Mouse (Mus musculus) kidney, adult 2 months (tissue): ENCODE results near the gene Kif27. TPM values are rescaled to one million over a fixed set of nuclear protein-coding genes. Genes with fewer than 3 reads are reported as not detected.
A peak's percentile ranks its signal among the peaks of the same experiment; 100 is the strongest.
"Not testable (repeated sequence)": the region's sequence is repeated elsewhere in the genome, so short reads cannot be mapped to it uniquely, and the experiment has no call there.

ENCODE experiments used
- DNase-seq: peaks from one replicate; pipeline ENCODE4 v3.0.0; 2021
- H3K27ac ChIP-seq: fragments of 200-500 bp; 2 replicates; pipeline ENCODE4 v1.5.1; 2012; ENCODE audit warnings: low read depth, low read length, control low read depth, inconsistent platforms; ENCODE audit not compliant: insufficient read depth
- H3K27me3 ChIP-seq: fragments of 200-500 bp; replicated peaks from 2 replicates; pipeline ENCODE4 v1.6.1; 2012; ENCODE audit warnings: mild to moderate bottlenecking, moderate library complexity, low read length, inconsistent platforms; ENCODE audit not compliant: control insufficient read depth, insufficient read depth
- H3K36me3 ChIP-seq: fragments of 200-500 bp; 2 replicates; pipeline ENCODE4 v1.6.1; 2012; ENCODE audit warnings: mild to moderate bottlenecking, moderate library complexity, low read length, inconsistent platforms; ENCODE audit not compliant: control insufficient read depth, insufficient read depth
- H3K4me1 ChIP-seq: fragments of 200-500 bp; 2 replicates; pipeline ENCODE4 v1.6.1; 2011; ENCODE audit warnings: low read length; ENCODE audit not compliant: control insufficient read depth, insufficient read depth
- H3K4me3 ChIP-seq: fragments of 200-500 bp; 2 replicates; pipeline ENCODE4 v1.5.1; 2011; ENCODE audit warnings: mild to moderate bottlenecking, low read depth, low read length, control low read depth; ENCODE audit not compliant: insufficient read depth
- CTCF ChIP-seq: fragments of 200-500 bp; conservative IDR thresholded peaks from 2 replicates; pipeline ENCODE4 v1.5.1; 2011; ENCODE audit warnings: low read depth, mild to moderate bottlenecking, control low read depth, low read length, moderate library complexity, mixed read lengths; ENCODE audit not compliant: insufficient read depth, insufficient read length
- POLR2A ChIP-seq: fragments of 200-500 bp; IDR thresholded peaks from one replicate; pipeline ENCODE4 v1.6.1; 2011; ENCODE audit warnings: low read depth, low read length, control low read depth
- WGBS: fragments of 180-500 bp; shearing (Covaris S2); methylation state at CpG from one replicate; pipeline ENCODE4 v1.1.7; 2018; 5-methylcytosine and 5-hydroxymethylcytosine counted together
- polyA plus RNA-seq: library from polyadenylated mRNA; depleted of rRNA; stranded (reverse); fragments of >200 nt; gene quantifications from 2 replicates; pipeline ENCODE4 v1.2.3, GENCODE M21; 2012

Gene Kif27
- polyA plus RNA-seq, 1 experiment, result 0.22 TPM

GRCm38 (mm10) chr13:58384371-58384770 lies 25.4 kb upstream of the Kif27 start:
- TF ChIP-seq POLR2A, result no peak
- TF ChIP-seq CTCF, result no peak
- 39% methylated on average over 11 of the region's 11 CpGs for WGBS
- H3K4me3 ChIP-seq, result peak overlapping the region; percentile 65
- H3K27ac ChIP-seq, result no peak overlapping the region
- H3K36me3 ChIP-seq, result peaks cover 9% of the 10 kb centered on the region
- H3K27me3 ChIP-seq, result no peaks in the 10 kb centered on the region
- peaks cover 9% of the 10 kb centered on the region; the same call in 1 of the 2 replicates for H3K4me1 ChIP-seq
- no peak for DNase-seq

- 82% methylated on average over 2 of the region's 2 CpGs for WGBS
- Histone ChIP-seq H3K36me3 (no peaks in the 10 kb centered on the region), H3K27me3 (no peaks in the 10 kb centered on the region), H3K4me1 (no peaks in the 10 kb centered on the region), H3K27ac (no peak overlapping the region), H3K4me3 (no peak overlapping the region)
- no peak for TF ChIP-seq CTCF
- no peak for TF ChIP-seq POLR2A
- DNase-seq, result no peak
These were observed 14.2 kb upstream of the Kif27 start for GRCm38 (mm10) chr13:58373153-58373470.

- DNase-seq, result no peak
- no peak overlapping the region for H3K27ac ChIP-seq
These were observed 13.6 kb upstream of the Kif27 start for GRCm38 (mm10) chr13:58372278-58373152.

GRCm38 (mm10) chr13:58368835-58369234 lies 9.9 kb upstream of the Kif27 start:
- 76% methylated on average over 4 of the region's 4 CpGs for WGBS

More at GRCm38 (mm10) chr13:58372278-58373152, 13.6 kb upstream of the Kif27 start:
- WGBS, result 81% methylated on average over 5 of the region's 5 CpGs
- Histone ChIP-seq H3K4me1 (no peaks in the 10 kb centered on the region), H3K27me3 (no peaks in the 10 kb centered on the region), H3K36me3 (no peaks in the 10 kb centered on the region), H3K4me3 (no peak overlapping the region)
- TF ChIP-seq POLR2A (no peak), CTCF (no peak)

GRCm38 (mm10) chr13:58367641-58368040 lies 8.7 kb upstream of the Kif27 start:
- TF ChIP-seq CTCF, result no peak
- TF ChIP-seq POLR2A, result no peak
- Histone ChIP-seq H3K27ac (no peak overlapping the region), H3K36me3 (no peaks in the 10 kb centered on the region), H3K4me1 (no peaks in the 10 kb centered on the region), H3K4me3 (no peak overlapping the region), H3K27me3 (no peaks in the 10 kb centered on the region)
- DNase-seq, result no peak
- WGBS, result 82% methylated on average over 1 of the region's 1 CpGs

More at GRCm38 (mm10) chr13:58368835-58369234, 9.9 kb upstream of the Kif27 start:
- H3K36me3 ChIP-seq, result no peaks in the 10 kb centered on the region
- H3K4me3 ChIP-seq, result no peak overlapping the region
- no peak overlapping the region for H3K27ac ChIP-seq
- TF ChIP-seq POLR2A (no peak), CTCF (no peak)
- no peaks in the 10 kb centered on the region for H3K27me3 ChIP-seq
- no peaks in the 10 kb centered on the region for H3K4me1 ChIP-seq
- no peak for DNase-seq

GRCm38 (mm10) chr13:58366373-58366772 lies 7.5 kb upstream of the Kif27 start:
- H3K36me3 ChIP-seq, result no peaks in the 10 kb centered on the region
- WGBS, result 89% methylated on average over 3 of the region's 3 CpGs
- TF ChIP-seq CTCF (no peak), POLR2A (no peak)
- no peaks in the 10 kb centered on the region for H3K27me3 ChIP-seq
- no peak for DNase-seq
- no peaks in the 10 kb centered on the region for H3K4me1 ChIP-seq
- no peak overlapping the region for H3K27ac ChIP-seq
- H3K4me3 ChIP-seq, result no peak overlapping the region

GRCm38 (mm10) chr13:58365179-58365578 lies 6.3 kb upstream of the Kif27 start:
- peak overlapping the region; percentile 70; the same call in 1 of the 2 replicates for H3K27ac ChIP-seq
- not testable (repeated sequence) for H3K4me1 ChIP-seq, H3K4me3 ChIP-seq, H3K27me3 ChIP-seq, H3K36me3 ChIP-seq
- 42% methylated on average over 8 of the region's 8 CpGs for WGBS
- DNase-seq, result peak; percentile 20
